Mouse (Mus musculus) NIH3T3 (cell line): ENCODE results near the gene Cyp4f13.

Source experiments
- DNase-seq: peaks from one replicate; pipeline ENCODE4 v3.0.0-alpha.2; 2012; ENCODE audit warnings: low read depth

The Cyp4f13 gene

DNA sequence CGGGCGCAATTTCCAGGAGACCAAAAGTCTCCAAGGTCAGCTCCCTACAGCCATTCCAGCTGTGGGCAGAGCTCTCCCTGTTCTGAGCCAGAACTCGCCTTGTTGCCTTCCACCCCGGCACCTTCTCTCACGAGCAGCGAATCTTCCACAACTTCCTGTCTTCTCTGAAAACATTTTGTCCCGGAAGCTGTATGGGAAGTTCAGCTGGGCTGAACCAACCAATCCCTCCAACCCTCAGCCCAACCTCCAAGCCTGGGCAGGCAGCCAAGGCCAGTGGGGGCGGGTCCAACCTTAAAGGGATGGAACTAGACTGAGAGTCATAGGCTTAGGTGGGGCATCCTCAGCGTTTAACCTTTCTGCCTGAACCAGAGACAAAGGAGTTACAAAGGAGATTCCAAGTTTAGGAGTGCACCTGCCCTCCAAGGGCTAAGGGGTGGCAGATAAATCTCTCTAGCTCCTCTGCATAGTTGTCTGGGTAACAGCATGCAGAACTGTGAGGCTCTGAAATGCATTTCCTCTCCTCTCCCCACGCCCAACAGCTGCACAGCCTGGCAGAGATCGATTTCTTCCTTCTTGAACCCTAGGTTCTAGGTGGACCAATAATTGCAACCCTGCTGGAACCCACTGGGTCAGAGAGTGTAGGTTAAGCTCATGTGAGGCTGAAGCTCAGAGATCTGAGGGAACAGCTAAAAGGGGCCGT lies at the start of gene Cyp4f13:
Gene Cyp4f13 (minus strand): TSS at position 188 of the 700 bp plus-strand sequence.
- DNase-seq = peak; percentile 99

DNA sequence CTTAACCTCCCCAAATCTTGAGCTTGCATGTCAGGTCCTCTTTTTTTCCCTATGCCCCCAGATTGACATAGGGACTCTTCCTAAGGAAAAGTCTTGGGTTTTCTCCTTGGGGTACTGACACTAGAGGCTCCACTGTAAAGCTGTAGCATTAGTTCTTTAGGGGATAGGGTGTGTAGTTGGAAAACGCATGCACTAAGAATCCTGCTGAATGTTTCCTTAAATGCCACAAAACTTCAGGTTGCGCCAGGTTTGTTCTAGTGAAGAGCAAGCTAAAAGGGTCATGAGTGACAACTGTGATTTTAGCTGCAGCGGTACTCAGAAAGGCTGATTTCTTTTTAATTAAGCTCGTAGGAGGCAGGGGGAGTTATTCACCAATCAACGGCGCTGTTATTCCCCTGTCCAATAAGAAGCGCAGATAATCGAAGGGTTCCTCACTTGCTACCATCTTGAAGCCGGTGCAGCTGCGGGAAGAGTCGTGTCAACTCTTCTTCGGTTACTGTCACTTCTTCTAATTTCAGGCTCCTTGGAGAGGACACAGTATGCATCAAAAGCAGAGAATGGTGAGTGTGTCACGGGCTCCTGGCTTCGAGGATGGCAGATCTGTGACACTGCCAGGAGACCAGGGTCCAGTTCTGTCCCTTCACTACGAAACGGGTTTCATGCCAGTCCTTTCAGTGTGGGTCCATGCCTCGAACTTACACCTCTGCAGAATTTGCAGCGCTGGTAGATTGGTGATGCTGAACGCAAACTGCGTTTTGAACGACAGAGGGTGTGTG lies 45.7 kb upstream of the Cyp4f13 start, which contains the start of gene Zfp952:
Gene Zfp952 (plus strand): TSS at position 431 of the 776 bp plus-strand sequence.
- peak; percentile 94 for DNase-seq

DNA sequence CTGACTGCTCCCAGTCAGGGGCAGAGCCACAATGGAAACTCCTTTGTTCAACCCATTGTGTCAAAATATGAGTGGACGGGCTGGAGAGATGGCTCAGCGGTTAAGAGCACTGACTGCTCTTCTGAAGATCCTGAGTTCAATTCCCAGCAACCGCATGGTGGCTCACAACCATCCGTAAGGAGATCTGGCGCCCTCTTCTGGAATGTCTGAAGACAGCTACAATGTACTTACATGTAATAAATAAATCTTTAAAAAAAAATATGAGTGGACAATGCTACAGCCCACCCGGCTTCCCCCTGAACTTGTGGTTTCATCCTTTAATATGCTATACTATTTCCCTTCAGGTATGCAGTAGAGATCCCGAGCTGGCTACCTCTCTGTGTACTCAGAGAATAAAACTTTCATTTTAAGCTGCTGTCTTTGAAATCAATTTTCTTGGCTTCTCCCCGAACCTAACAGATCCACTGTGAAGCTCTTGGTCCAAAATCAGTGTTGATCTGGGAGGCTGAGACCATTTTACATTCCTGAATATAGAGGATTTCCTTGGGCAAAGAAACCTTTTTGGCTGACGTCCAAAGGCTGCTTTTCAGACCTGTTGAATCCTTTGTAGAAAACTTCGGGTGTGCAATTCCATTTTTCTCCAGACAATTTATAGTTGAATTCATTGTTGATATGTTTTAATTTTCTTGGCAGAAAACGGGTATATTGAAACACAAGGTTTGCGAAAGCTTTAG lies 44.9 kb upstream of the Cyp4f13 start:
- peak; percentile 60 for DNase-seq

DNA sequence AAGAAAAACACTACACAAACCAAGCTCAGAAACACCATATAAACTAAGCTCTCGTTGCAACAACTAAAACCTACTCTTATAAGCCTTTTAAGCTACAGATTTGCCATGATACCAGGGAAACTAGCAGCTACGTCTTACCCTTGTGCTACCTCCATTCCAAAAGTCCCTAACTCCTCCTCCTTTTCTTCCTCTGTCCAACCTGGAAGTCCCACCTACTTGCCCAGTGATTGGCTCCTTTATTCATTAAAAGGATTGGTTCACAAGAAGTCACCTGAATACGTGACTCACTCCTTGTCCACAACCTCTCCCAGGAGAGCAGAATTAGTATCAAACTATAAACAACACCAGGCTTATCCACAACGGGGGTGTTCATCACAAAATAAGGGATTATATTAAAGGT lies 39.1 kb upstream of the Cyp4f13 start:
- DNase-seq = peak; percentile 13

DNA sequence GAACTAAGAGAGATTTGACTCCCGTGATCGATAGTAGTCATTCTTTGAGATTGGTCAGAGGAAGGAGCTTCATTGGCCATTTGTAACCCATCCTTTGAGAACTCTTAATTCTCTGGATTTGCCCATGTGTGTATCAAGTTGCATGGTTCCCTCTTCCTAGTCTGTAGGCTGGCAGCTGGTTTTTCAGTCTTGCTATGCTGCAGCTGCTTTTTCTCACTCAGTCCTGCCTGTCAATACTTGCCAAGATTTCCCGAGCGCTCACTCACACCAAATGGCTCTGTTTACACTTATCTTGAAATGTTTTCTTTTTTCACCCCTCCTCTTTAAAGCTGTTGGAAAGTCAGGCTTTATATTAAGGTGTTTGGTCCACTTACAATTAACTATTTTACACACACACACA lies 34.2 kb upstream of the Cyp4f13 start:
- no peak for DNase-seq

DNA sequence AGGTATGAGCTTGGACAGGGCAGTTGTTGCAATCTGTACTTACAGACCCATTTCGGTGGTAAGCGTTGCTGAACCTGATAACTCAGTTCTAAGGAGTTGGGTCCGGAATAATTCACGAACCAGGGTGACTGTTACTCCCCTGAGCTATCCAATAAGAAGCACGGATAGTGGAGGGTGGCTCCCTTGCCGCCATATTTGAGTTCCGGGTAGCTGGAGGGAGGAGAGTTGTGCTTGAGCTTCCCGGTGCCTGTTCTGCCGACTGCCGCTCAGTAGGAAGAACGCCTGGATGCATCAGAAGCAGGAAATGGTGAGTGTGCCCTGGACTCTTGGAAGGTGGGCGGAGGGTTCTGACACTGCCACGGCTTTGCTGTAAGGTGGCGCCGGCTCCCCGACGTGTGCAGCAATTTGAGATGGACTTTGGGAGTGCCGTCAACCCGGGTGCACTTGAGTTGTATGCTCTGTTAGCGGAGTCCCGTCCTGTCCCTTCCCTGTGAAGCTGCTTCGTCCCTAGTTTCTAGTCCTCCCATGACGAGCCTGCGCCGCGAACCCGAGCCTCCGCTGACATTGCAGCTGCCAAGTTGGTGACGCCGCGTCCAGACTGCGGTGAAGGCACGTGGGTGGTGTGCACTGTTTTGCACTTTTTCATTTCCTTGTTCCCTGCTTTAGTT lies 18.6 kb upstream of the Cyp4f13 start, which contains the start of gene Zfp472:
Gene Zfp472 (plus strand): TSS at position 192 of the 668 bp plus-strand sequence.
- DNase-seq = peak; percentile 95

DNA sequence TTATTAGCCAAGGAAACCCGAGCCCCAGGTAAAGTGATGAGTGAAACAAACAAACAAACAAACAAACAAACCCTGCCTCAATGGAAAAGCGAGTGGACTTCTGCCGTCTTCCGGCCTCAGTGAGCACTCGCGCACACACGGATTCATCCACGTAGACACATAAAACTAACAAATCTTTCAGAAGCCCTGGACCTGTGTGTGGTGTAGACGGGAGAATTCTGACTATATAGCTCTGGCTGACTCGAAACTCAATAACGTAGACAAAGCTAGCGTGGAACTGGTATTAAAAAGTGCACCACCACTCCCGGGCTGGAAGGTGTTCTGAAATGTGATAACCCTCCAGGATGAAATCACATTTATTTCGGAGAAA lies 18.0 kb upstream of the Cyp4f13 start:
- DNase-seq = no peak

DNA sequence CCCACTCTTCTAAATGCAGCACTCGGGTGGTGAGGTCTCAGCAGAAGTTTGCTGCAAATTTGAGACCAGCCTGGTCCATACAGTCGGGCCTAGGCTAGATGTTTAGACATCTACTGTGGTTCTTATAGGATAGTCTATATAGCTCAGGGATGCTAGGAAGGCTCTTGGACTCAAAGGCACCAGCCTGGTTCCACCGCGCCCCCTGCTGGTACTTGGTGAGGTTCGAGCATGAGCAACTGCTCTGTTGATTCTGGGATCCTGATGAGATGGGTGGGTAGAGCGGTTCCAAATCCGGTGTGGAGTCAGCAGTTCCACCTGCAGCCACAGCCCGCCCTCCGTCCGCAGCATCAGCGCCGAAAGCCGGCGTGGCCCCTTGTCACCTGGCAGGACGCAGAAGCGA lies 4.2 kb upstream of the Cyp4f13 start:
- peak; percentile 87 for DNase-seq

DNA sequence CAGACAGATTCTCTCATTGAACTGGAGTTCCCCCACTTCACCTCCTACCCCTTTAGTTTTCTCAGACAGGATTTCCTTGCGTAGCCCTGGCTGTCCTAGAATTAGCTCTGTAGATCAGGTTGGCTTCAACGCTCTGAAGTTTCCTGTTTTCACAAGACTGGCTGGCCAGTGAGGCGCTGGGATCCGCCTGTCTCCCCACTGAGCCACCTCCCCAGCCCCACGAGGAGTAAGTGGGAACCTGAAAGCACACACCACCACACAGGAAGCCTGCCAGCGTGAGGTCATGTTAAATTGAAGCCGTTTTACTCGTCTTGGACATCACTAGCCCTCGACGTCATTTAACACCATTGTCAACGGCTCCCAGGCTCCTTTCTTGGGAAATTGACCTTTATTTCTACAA lies 3.8 kb upstream of the Cyp4f13 start:
- DNase-seq = no peak

DNA sequence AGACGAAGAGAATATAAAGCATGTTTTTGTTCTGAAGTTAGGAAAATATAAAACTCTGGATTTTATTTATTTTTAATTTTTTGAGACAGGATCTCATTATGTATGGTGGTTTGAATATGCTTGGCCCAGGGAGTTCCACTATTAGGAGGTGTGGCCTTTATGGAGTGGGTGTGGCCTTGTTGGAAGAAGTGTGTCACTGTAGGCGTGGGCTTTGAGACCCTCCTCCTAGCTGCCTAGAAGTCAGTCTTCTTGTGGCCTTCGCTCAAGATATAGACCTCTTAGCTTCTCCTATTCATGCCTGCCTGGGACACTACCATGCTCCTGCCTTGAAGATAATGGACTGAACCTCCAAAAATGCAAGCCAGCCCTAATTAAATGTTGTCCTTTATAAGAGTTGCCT lies 2.9 kb upstream of the Cyp4f13 start:
- no peak for DNase-seq

DNA sequence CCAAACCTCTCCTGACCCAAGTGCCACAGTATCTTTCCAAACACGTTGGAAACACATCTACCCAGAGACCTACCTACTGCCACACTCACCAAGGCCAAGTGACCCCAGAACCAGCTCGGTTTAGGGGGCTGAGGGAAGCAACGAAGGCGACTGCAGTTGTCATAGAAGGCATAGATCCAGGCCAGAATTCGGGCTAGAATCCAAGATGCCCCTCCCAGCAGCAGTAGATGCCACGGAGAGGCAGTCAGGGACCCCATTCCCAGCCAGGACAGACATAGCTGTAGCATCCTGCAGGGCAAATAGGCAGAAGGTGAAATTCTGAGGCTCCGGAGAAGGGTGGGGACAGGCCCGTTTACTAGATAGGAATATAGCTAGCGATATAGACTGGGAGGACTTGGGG lies 486 bp downstream of the Cyp4f13 start:
- DNase-seq = peak; percentile 14

DNA sequence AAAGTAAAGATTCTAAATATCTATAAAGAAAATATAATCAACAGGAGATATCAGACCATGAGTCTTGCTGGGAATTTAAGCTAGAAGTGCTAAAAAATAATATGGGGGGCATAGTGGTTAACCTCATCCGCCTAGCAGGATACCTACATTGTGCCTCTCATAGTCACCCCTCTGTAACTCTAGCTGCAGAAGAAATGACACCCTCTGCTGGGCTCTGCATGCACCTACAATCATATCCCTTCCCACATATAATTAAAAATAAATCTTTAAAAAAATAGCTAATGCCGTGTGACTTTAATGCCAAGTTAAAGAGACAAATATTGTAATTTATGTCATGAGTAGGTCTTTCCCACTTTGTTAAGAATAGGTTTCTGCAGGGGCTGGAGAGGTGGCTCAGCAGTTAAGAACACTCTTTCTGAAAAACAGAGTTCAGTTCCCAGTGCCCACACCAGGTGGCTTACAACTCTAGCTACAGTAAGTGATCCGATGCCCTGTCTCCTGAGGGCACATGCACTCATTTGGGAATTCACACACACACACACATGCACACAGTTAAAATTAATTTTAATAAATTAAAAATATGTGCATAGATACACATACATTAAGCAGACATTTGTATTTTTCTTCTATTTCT lies 2.7 kb downstream of the Cyp4f13 start:
- peak; percentile 21 for DNase-seq

DNA sequence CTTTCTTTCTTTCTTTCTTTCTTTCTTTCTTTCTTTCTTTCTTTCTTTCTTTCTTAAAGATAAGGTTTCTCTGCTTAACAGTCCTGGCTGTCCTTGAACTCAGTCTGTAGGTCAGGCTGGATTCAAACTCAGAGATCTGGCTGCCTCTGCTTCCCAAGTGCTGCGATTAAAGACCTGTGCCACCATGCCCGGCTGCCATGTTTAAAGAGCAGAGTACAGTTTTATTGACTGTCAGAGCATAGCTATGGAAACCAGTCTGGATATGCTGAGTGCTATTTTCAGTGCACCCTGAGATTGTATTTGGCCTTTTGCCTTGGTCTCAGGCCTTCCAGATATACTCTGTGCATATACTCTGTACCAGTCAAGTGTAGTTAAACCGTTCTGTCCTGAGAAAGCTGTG lies 3.5 kb downstream of the Cyp4f13 start:
- no peak for DNase-seq

DNA sequence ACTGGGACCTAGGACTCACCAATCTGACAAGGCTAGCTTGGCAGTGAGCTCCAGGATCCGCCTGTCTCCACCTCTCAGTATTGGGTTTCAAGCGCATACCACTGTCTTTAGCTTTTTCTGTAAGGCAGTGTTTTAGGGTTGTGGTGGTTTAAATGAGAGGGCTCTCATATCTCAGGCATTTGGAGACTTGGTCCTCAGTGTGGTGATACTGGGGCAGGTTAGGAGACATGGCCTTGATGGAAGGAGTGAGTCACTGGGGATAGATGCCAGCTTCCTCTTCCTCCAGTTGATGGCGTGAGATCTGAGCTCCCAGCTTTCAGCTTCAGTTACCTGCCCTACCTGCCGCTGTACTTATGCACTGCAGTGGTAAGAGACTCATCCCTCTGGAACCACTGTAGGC lies 7.4 kb downstream of the Cyp4f13 start:
- no peak for DNase-seq

DNA sequence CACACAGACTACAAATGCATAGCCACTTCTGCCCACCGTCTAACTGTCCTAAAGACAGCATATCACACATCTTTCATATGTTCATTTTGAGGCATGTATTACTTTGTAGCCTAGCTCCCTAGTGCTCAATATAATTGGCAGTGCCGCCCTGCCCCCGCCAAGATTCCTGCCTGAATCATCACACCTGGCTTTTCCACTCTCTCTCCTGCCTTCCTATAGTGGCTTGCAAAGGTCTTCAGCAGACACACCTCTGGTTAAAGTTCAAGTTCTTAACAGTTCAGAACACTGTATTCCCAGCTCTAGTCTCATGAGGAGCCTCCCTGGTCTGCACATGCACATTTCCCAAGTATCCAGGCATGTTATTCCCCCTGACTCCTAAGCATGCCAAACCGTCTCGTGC lies 19.4 kb downstream of the Cyp4f13 start:
- no peak for DNase-seq

DNA sequence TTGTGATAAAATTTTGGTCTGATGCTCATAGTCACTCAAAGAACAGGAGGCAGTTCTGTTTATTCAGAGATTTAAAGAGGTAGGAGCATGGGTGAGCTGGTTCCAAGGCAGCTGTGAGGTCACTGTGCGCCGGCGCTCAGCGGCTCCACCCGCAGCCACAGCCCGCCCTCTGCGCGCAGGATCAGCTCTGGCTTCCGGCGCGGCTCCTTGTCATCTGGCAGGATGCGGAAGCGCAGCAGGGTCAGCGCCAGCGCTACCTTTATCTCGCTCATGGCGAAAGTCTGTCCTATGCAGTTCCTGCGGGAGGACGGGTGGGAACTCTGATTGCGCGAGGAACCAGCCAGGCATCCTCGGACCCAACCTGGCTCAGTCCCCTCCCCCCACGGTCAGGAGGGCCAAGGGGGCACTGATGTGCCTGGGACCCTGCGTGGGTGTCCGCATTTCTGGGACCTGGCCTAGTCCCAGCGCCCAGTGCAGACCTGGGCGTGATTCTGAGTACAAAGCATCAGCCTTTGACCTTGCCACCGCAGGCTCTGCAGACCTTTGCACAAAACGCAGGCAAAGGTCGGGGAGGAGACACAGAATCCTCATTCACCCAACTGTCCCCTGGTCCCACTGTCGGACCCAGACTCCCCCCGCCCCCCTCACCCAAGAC lies 22.4 kb downstream of the Cyp4f13 start:
- DNase-seq = no peak

DNA sequence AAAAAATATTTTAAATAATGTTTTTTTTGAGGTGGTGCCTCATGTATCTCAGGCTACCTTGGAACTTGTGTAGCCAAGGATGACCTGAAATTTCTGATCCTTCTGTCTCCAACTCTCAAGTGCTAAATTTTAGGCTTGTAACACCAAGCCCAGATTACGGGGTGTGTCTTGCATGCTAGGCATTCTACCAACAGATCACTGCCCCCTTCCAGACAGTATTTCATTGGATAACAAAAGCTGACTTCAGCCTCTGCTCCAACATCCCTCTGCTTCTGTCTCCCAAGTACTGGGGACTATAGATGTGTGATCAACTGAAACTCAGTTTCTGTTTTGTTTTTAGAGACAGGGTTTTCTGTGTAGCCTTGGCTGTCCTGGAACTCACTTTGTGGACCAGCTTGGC lies 23.5 kb downstream of the Cyp4f13 start:
- DNase-seq = no peak

DNA sequence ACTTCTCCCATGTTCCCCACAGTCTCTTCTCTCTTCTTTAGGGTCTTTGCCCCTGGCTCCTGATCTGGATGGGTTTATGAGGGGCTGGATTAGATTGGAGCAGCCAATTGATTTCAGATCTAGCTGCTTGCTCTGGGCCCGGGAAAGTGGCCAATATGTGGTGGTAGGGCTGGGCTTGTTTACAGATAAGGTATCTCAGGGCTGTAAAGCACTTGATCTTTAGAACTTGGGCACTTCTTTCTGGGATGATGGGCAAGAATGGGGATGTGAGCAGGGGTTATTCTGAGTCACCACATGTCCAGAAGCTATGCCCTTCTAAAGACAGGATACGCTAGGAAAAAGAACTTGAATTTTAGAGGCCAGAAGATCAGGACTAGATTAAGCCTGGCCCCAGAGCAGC lies 28.1 kb downstream of the Cyp4f13 start:
- no peak for DNase-seq

DNA sequence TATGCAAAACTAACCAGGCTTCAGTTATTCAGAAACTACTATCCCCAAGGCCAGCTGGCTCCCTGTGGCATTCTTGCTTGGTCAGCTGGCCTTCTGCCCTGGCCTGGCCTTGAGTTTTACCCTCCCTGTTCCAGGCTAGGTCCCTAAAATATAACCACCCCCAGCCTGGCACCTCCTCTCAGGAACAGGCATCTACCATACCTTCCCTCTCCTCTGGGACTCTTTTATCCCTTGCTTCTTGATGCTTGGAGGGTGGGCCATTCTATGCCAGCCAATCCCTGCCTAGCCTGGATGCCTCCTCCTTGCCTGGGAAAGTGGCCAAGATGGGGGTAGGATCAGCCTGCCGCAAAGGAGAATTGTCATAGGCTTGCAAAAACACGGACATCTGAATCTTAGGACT lies 30.1 kb downstream of the Cyp4f13 start, which contains the start of gene Cyp4f14:
Gene Cyp4f14 (minus strand): TSS at position 212 of the 400 bp plus-strand sequence.
- peak; percentile 31 for DNase-seq

DNA sequence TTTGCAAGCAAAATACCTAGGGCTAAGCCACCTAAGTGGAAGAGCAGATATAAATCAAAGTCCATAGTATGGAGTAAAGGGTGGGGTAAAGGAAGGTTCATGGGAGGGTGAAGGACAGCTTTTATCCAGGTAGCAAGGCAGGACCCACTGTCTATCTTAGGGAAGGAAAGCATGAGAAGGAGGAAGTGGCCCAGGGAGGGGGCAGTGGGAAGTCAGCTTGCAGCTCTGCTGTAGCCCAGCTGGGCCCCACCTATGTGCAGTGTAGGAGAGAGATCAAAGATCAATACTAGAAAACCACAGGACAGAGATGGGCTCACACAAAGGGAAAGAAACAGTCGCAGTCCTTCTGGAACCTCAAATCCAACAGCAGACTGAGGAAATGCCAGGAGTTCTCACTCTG lies 31.1 kb downstream of the Cyp4f13 start:
- DNase-seq = no peak

DNA sequence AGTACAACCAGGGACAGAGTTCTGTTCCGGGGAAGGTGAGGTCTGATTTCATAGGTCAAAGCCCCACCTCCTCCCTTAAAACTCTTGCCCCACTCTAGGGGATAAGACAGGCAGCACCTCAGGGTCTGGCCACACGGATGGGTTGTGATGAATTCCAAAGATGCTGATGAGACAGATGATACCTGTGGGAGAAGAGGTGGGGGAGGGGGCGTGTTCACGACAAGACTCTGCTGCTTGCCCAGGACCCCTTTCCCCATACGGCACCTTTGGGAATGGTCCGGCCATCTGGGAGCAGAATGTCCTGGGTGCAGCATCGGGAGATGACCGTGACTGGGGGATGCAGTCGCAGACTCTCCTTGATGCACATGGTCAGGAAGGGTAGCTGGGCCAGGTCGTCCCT lies 41.0 kb downstream of the Cyp4f13 start:
- no peak for DNase-seq
